Mouse (Mus musculus) R1 (cell line): ENCODE measurements around the gene Rrp1.

Experiments
- DNase-seq: peaks from one replicate; pipeline ENCODE4 v3.0.0-alpha.2; 2018; ENCODE audit warnings: low read depth, low spot score

Gene Rrp1

DNA sequence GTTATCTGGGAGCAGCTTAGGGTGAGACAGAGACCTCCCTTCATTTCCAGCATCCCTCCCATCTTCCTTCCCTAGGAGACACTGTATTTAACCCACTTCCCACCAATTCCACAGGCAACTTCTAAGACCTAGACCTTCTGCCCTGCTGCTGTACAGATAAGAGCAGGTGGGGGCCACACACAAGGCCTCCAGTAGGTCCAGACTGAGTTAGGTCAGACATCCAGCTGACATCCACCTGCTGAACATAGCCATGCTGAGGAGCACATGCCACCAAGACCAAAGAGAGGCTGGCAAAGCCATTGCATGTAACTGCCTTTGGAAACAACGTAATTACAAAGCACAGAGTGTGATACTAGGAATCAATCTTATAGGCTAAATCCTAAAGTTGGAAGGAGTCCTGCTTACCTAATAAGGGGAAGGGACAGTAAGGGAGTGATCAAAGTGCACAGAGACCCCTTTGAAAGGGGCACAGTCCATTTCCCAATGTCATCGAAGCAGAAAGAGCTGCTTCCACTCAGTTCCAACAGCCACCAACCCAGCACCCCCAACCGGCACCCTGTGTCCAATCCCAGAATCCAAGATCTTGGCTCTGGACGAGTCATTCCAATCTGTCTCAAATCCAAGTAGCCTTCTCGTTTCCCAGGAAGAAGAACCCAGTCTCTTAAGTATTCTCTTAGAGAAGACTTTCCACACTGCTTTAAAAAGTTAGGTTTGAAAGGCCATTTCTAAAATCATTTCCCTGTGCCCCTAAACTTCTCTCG lies 61.9 kb downstream of the Rrp1 start:
- no peak for DNase-seq
